Mouse (Mus musculus): Measurements from ENCODE around the gene Rhoa.
"Not testable (repeated sequence)": the region's sequence is repeated elsewhere in the genome, so short reads cannot be mapped to it uniquely, and the experiment has no call there.

The Rhoa gene

DNA sequence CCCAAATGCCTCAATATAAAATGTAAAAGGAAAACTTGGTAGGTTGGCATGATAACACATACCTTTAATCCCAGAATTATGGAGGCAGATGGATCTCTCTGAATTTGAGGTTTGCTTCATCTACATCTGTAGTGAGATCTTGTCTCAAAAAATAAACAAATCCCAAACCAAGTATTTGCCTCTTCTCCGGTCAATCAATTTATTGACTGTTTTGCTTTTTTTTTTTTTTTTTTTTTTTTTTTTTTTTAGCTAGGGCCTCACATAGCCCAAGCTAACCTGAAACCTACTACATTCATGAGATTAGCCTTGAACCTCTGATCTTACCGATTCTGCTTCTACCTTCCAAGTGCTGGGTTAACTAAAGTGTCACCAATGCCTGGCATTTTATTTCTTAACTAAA is 16.6 kb upstream of the Rhoa start:
- DNase-seq: no peak

DNA sequence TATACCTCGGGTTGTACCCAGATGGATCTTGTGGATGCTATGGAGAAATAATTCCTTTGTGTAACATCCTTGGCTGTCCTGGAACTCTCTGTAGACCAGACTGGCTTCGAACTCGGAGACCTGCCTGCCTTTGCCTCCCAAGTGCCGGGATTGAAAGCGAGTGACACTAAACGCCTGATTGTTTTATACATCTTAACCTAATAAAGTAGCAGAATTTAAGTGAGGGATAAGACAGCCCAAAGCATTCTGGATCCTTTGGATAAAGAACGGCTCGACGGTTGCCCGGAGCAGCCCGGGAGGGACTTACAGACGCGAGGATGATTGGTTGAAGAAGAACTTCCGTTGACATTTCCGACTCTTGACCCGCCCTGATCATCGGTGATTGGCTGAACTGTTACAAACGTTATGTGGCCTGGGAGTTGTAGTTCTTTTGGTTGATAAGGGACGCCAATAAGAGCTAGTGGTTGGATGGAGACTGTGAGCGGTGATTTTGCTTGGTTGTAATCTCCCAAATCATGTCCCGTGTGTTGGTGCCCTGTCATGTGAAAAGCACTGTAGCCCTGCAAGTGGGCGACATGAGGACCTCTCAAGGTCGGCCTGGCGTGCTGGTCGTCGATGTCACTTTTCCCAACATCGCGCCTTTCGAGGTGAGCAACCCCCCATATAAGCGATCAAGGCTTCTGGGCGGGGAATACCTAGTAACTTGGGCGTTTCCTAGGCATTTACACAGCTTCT is 15.7 kb upstream of the Rhoa start, which contains the start of gene Nicn1:
Nicn1 (plus strand) TSS at position 414 of the 735 bp plus-strand sequence.
- DNase-seq: peak; percentile 93

- DNase-seq: no peak
Observed at GRCm38 (mm10) chr9:108290773-108291172, 15.2 kb upstream of the Rhoa start.

DNA sequence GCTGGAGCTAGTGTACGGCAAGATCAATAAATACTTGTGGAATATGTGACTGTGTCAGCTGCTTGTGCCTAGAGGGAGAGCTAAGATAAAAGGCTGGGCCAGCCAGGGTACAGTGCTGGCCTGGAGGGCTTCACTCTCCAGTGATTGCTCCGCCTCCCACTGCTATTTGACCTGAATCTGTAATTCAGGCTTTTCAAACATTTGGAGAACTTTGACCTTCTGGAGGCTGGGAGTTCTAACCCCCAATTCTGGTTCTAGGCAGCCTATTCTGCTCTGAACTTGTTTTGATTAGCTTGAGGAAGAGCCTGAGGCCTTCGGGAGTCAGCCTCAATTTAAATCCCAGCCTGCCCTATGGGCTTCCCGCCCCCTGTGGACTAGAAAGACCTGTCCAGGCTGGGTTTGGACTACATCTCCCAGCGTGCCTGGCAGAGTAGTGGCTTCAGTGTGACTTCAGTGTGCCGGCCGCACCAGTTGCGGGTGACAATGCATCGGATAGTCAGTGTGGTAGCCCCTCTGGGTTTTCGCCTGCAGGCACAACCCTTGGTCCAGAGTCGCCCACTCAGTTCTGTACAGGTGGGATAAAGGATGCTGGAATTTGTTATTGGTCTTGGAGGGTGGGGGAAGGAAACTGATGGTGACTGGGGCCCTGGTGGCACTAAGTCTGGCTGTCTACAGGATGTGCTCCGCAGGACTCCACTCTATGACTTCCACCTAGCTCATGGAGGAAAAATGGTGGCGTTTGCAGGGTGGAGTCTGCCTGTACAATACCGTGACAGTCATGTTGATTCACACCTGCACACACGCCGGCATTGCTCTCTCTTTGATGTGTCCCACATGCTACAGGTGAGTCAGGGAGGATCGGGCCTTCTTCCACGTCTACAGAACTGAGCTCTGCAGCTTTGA is 9.2 kb upstream of the Rhoa start, which contains the start of gene Amt:
Amt (plus strand) TSS at position 401 of the 903 bp plus-strand sequence.
- peak; percentile 54 for DNase-seq

DNA sequence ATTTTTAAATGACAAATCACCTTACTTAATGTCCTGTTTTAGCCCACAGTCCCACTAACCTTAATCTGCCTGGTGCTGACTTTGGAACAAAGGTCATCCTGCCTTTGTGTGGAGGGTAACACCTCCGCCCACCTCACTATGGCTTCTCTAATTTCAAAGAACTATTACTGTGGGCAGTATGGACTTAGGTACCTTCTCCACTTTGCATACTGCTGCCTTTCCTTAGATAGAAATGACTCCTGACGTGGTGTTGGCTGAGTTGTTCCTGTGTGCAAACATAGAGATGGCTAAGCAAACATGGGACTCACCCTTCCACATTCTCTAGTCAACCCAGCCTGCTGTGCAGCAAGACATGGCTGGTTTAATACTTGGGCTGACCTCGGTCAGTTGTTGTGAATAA is 4.1 kb upstream of the Rhoa start:
- DNase-seq: no peak

DNA sequence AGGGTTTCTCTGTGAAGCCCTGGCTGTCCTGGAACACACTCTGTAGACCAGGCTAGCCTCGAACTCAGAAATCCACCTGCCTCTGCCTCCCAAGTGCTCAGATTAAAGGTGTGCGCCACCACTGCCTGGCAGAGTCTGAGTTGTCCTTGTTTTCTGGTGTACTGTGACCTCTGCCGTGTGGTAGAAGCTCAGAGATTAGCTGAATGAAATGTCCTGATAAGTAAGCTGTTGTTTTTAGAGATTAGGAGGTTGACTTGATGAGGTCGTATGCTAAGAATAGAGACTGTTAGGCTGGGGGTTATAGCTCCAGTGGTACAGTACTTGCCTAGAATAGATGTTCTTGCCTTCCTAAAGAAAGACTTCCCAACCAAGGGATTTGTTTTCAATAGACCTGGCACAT is 1.2 kb upstream of the Rhoa start:
- DNase-seq: no peak

- DNase-seq: peak; percentile 56
Observed at GRCm38 (mm10) chr9:108305170-108305569, 759 bp upstream of the Rhoa start.

DNA sequence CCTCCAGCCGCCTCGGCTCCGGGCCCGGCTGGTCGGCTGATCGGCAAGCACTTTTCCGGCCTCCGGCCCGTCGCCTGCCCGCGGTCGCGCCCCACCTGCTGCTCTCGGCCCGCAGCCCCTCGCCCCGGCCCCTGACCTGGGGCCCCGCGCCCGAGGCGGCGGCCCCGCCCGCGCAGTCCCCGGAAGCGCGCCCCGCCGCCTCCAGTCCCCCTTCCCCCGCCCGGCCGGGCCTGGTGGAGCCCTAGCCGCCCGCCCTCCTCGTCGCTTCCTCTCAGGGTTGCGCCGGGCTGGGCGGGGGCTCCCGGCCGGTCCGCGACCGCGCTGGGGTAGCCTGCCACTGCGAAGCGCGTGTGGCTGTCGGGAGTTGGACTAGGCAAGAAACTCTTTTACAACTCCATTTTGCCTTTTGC is 647 bp downstream of the Rhoa start:
- DNase-seq: no peak

- DNase-seq: no peak
Observed at GRCm38 (mm10) chr9:108307021-108307807, 1.3 kb downstream of the Rhoa start.

DNA sequence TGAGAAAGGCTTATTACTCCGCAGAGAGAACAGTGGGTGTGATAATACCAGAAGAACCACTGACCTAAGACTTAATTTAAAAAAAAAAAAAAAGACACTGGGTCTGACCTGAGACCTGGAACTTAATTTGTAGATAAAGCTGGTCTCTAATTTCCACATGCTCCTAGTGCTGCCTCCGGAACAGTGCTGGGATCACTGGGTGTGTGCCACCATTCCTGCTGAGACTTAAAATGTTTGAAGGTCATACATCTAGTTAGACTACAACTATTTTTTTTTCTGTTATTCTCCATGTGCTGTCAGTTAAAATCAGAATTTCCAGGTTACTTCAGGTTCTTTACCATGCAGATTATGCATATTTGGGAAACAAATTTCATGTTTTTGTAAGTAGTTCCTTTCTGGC is 2.2 kb downstream of the Rhoa start:
- DNase-seq: no peak

GRCm38 (mm10) chr9:108317572-108317971 is 11.6 kb downstream of the Rhoa start:
- no peak for DNase-seq

DNA sequence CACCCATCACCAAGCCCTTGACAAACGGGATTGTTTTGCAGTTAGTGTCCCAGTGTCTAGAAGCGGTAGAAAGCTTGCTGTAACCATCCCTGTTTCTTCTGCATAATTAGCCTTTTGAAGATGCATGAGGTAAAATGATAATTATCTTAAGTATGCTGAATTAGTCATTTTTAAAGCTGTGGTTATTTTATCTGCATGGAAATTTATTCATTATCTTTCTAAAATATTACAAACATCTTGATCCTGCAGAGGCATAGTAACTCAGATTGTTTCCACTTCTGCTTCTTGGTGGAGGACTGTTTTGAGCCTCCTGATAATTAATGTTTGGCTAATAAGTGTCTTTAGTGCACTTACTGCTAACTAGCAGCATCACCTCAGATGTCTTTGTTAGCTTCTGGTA is 12.5 kb downstream of the Rhoa start:
- no peak for DNase-seq

DNA sequence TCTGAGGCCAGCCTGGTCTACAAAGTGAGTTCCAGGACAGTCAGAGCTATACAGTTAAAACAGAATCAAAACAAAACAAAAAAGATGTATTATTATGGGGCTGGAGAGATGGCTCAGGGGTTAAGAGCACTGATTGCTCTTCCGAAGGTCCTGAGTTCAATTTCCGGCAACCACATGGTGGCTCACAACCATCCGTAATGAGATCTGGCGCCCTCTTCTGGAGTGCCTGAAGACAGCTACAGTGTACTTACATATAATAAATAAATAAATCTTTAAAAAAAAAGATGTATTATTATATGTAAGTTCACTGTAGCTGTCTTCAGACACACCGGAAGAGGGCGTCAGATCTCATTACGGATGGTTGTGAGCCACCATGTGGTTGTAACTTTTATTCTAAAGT is 16.1 kb downstream of the Rhoa start:
- not testable (repeated sequence) for DNase-seq

DNA sequence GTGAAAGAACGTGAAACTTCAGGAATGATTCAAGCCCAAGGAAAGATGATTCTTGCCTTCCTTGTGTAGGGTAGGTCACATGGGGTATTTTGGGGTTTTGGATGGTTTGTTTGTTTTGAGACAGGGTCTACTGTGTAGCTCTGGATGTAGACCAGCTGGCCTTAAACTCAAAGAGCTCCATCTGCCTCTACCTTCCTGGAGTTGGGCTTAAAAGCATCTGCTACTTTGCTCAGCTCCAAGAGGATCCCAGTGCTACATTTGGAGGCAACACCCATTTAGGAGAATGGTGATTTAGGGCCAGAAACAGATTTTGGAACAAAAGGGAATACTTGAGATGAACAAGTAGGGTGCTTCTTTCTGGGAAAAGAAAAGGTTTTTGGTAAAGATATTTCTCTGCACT is 18.9 kb downstream of the Rhoa start:
- no peak for DNase-seq

DNA sequence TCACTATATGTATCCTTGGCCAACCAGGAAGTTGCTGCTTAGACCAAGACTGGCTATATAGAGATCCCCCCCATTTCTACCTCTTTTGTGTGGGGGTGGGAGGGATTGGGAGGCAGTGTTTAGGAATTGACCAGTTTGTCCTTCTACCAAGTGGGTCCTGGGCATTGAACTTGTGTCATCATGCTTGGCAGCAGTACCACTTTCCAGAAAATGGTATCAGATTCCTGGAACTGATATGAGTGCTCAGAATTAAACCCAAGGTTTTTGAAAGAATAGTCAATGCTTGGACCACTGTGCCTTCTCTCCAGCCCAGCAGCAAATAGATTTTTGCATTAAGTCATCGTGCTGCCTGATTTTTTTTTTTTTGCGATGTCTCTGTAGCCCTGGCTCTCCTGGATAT is 19.9 kb downstream of the Rhoa start:
- DNase-seq: no peak

- DNase-seq: no peak
Observed at GRCm38 (mm10) chr9:108337848-108338550, 32.1 kb downstream of the Rhoa start.

- no peak for DNase-seq
Observed at GRCm38 (mm10) chr9:108338551-108338885, 32.6 kb downstream of the Rhoa start.

GRCm38 (mm10) chr9:108338886-108339781 is 33.2 kb downstream of the Rhoa start, which contains the start of gene Gpx1:
TSS of gene Gpx1 (plus strand) at chr9:108338903.
- peak; percentile 86 for DNase-seq

- peak; percentile 34 for DNase-seq
Observed at GRCm38 (mm10) chr9:108339886-108340257, 33.9 kb downstream of the Rhoa start.

- no peak for DNase-seq
Observed at GRCm38 (mm10) chr9:108340258-108341138, 34.6 kb downstream of the Rhoa start.

DNA sequence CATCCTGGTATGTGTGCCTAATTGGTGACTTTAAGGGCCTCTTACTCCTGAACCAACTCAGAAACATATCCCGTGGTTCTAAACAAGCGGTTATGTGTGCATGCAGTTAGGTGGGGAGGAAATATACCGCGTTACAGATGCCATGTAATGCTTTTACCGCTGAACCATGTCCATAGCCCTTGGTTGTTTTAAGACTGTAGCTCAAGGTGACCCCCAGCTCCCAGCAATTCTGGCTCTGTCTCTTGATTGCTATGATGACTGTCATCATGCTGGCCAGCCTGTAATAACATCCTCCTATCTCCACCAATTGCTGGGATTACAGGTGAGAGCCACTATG is 35.2 kb downstream of the Rhoa start:
- no peak for DNase-seq

Measured in cerebellum, adult 11-12 months (tissue).